In the genomic region with DNA sequence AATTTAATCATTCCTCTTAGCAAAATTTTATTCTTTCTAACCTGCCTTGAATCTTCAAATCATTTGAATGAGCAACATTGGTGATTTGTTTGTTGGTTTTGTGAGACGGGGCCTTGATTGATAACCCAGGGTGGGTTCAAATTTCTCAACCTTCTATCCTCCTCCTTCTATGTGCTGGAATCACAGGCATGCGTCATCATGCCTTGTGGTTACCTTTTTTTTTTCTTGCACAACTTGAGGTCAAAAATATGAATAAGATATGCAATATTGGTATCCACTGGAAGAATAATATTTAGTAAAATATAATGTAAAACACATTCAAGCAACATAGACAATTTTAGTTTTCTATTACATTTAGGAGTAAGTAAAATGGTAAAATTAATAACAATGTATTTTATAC, we compare ENCODE assay signal across 18 mouse cellular contexts.
"Had no signal": no experiment of that assay in that cellular context is flagged by ENCODE, and none has a peak within 500 bp of the region (broad histone marks: within the 10 kb centered on the region; RNA-seq: fewer than 3 reads in every experiment).

No protein-coding gene starts in this region.

- H3K27ac ChIP-seq: midbrain, embryonic 10.5 days; midbrain, embryonic 13.5 days; neural tube, embryonic 13.5 days; neural tube, embryonic 15.5 days had no signal

- H3K27me3 ChIP-seq: neural tube, embryonic 15.5 days had no signal

- H3K4me2 ChIP-seq: lung, embryonic 14.5 days; midbrain, embryonic 13.5 days; neural tube, embryonic 13.5 days; neural tube, embryonic 15.5 days had no signal

- H3K9ac ChIP-seq: lung, embryonic 14.5 days; midbrain, embryonic 13.5 days; neural tube, embryonic 13.5 days; neural tube, embryonic 15.5 days had no signal

- DNase-seq: lung, adult 18-20 months; lung, embryonic 14.5 days; lung, postnatal 10 days; lung, postnatal 4 days; retina, postnatal 1 day; right cerebral cortex, adult 18-20 months; right cerebral cortex, postnatal 25 days; right cerebral cortex, postnatal 4 days; spleen, adult 18-20 months; thymus, adult 2 months; thymus, postnatal 25 days; thymus, postnatal 4 days had no signal

- H3K36me3 ChIP-seq: midbrain, embryonic 10.5 days; midbrain, embryonic 13.5 days; neural tube, embryonic 13.5 days; neural tube, embryonic 15.5 days had no signal

- ATAC-seq: midbrain, embryonic 13.5 days; midbrain, embryonic 16.5 days had no signal

- H3K9me3 ChIP-seq: midbrain, embryonic 10.5 days; midbrain, embryonic 13.5 days; neural tube, embryonic 13.5 days; neural tube, embryonic 15.5 days had no signal

- H3K4me3 ChIP-seq: midbrain, embryonic 10.5 days; midbrain, embryonic 13.5 days; myocyte; neural tube, embryonic 13.5 days; neural tube, embryonic 15.5 days had no signal
